Mouse (Mus musculus) testis, postnatal 14 days (tissue): ENCODE data around the gene Stx19.

Experiments used
- DNase-seq: peaks from one replicate; pipeline ENCODE4 v3.0.0; 2021; ENCODE audit warnings: low spot score

Stx19 gene

GRCm38 (mm10) chr16:62852464-62853252 lies 38.2 kb downstream of the Stx19 start:
- no peak for DNase-seq

GRCm38 (mm10) chr16:62853611-62854126 lies 39.2 kb downstream of the Stx19 start:
- DNase-seq = no peak

GRCm38 (mm10) chr16:62854191-62855068 lies 40.0 kb downstream of the Stx19 start, which contains the start of gene Pros1:
TSS of gene Pros1 (plus strand) at chr16:62854307.
- DNase-seq = peak; percentile 28

- no peak for DNase-seq
Observed at GRCm38 (mm10) chr16:62855385-62855784, 40.9 kb downstream of the Stx19 start.

GRCm38 (mm10) chr16:62856273-62856672 lies 41.8 kb downstream of the Stx19 start:
- DNase-seq = no peak

GRCm38 (mm10) chr16:62857498-62857897 lies 43.0 kb downstream of the Stx19 start:
- no peak for DNase-seq

- DNase-seq = no peak
Observed at GRCm38 (mm10) chr16:62858018-62858417, 43.5 kb downstream of the Stx19 start.

GRCm38 (mm10) chr16:62860140-62860539 lies 45.7 kb downstream of the Stx19 start:
- no peak for DNase-seq

- DNase-seq = no peak
Observed at GRCm38 (mm10) chr16:62861455-62861854, 47.0 kb downstream of the Stx19 start.

- no peak for DNase-seq
Observed at GRCm38 (mm10) chr16:62872688-62873117, 58.2 kb downstream of the Stx19 start.

- DNase-seq = no peak
Observed at GRCm38 (mm10) chr16:62873180-62873579, 58.7 kb downstream of the Stx19 start.
